ENCODE assay signal across 8 mouse cellular contexts in the genomic region with DNA sequence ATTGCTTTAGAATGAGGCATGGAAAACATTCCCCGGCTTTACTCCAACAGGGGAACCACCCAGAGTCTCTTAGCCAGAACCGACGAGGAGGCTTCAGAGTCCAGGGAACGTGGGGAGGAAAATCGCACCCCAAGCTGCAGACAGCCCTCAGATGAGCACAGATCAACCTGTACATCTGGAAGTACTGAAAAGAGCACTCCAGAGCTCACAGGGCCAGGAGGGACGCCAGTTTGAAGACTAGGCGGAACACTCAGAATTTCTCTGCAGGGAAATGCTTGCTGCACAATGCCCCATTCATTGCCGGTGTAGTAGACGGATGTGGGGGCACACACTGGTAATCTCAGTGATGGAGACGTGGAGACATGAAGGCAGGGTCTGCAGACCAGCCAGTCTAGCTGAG. TPM values are rescaled to one million over a fixed set of nuclear protein-coding genes. Genes with fewer than 3 reads are reported as not detected.
DNase-seq lines count a peak whose midpoint lies in the region; ATAC-seq and TF ChIP-seq lines count a peak whose summit lies in the region.

No protein-coding gene starts in this region.

- no peak for TF ChIP-seq CTCF in intestine, postnatal 0 days (IDR thresholded peaks at IDR 0.05; ENCODE audit: low read depth)

- peak overlapping the region; percentile 28 for H3K4me3 ChIP-seq in lung, embryonic 16.5 days (ENCODE audit: low read length)
- no peak overlapping the region for H3K4me3 ChIP-seq in intestine, postnatal 0 days (ENCODE audit: low read depth, low read length)
- H3K4me3 ChIP-seq in stomach, embryonic 14.5 days (ENCODE audit: low read depth, low read length): peak overlapping the region; percentile 13; the same call in 1 of the 2 replicates

- H3K27ac ChIP-seq in lung, embryonic 16.5 days (ENCODE audit: low read length): peak overlapping the region; percentile 61
- H3K27ac ChIP-seq in intestine, postnatal 0 days (ENCODE audit: low read depth, low read length): no peak overlapping the region
- peak overlapping the region; percentile 39; the same call in 1 of the 2 replicates for H3K27ac ChIP-seq in stomach, embryonic 14.5 days (ENCODE audit: low read length)

- ATAC-seq in lung, embryonic 16.5 days (ENCODE audit: low read depth): 0 out of 2 replicates have a peak, but pooled peaks have one; percentile 15
- no peak for ATAC-seq in intestine, postnatal 0 days
- no peak for ATAC-seq in stomach, embryonic 14.5 days (ENCODE audit: insufficient number of reproducible peaks, insufficient read depth, low FRiP score, low read depth)

- no peak for DNase-seq in lung, adult 18-20 months
- peak; percentile 46 for DNase-seq in forelimb bud, embryonic 11.5 days (ENCODE audit: low read depth, low spot score)
- no peak for DNase-seq in spleen, postnatal 4 days (ENCODE audit: low spot score in 2 of 2)
- no peak for DNase-seq in adipocyte (ENCODE audit: low spot score)
- no peak for DNase-seq in adrenal gland, adult (ENCODE audit: inconsistent age in 2 of 2, low spot score in 1 of 2)

- no peak overlapping the region for H3K9ac ChIP-seq in lung, embryonic 16.5 days (ENCODE audit: low read length)
- no peak overlapping the region for H3K9ac ChIP-seq in intestine, postnatal 0 days (ENCODE audit: low read depth, low read length)
- H3K9ac ChIP-seq in stomach, embryonic 14.5 days (replicated peaks; ENCODE audit: low read depth, low read length): no peak overlapping the region

- WGBS in lung, embryonic 16.5 days: 20% methylated on average over 10 of the region's 10 CpGs
- 38% methylated on average over 10 of the region's 10 CpGs for WGBS in intestine, postnatal 0 days
- 29% methylated on average over 10 of the region's 10 CpGs for WGBS in stomach, embryonic 14.5 days

- H3K9me3 ChIP-seq in lung, embryonic 16.5 days (ENCODE audit: control insufficient read depth, low read length): no peaks in the 10 kb centered on the region
- no peaks in the 10 kb centered on the region for H3K9me3 ChIP-seq in intestine, postnatal 0 days (ENCODE audit: control insufficient read depth)
- no peaks in the 10 kb centered on the region for H3K9me3 ChIP-seq in stomach, embryonic 14.5 days (ENCODE audit: control insufficient read depth, low read depth, low read length)

- H3K36me3 ChIP-seq in lung, embryonic 16.5 days (ENCODE audit: control insufficient read depth, insufficient read depth, low read length): peaks cover 2% of the 10 kb centered on the region
- H3K36me3 ChIP-seq in intestine, postnatal 0 days (ENCODE audit: control insufficient read depth, insufficient read depth): peaks cover 3% of the 10 kb centered on the region; the same call in 1 of the 2 replicates
- H3K36me3 ChIP-seq in stomach, embryonic 14.5 days (ENCODE audit: control insufficient read depth, insufficient read depth, low read length): no peaks in the 10 kb centered on the region; the same call in 1 of the 2 replicates

- H3K4me2 ChIP-seq in lung, embryonic 16.5 days (ENCODE audit: low read depth, low read length): peak overlapping the region; percentile 56
- peak overlapping the region; percentile 18 for H3K4me2 ChIP-seq in intestine, postnatal 0 days (replicated peaks; ENCODE audit: low read depth)
- H3K4me2 ChIP-seq in stomach, embryonic 14.5 days (replicated peaks; ENCODE audit: low read depth, low read length): peak overlapping the region; percentile 46

- H3K4me1 ChIP-seq in lung, embryonic 16.5 days (replicated peaks; ENCODE audit: control insufficient read depth, insufficient read depth, low read length): peaks cover 23% of the 10 kb centered on the region
- H3K4me1 ChIP-seq in intestine, postnatal 0 days (replicated peaks; ENCODE audit: control insufficient read depth, insufficient read depth, low read length): no peaks in the 10 kb centered on the region; the same call in 1 of the 2 replicates
- H3K4me1 ChIP-seq in stomach, embryonic 14.5 days (ENCODE audit: control insufficient read depth, insufficient read depth, low read length): peaks cover 17% of the 10 kb centered on the region; the same call in 1 of the 2 replicates

- no peaks in the 10 kb centered on the region for H3K27me3 ChIP-seq in lung, embryonic 16.5 days (ENCODE audit: control insufficient read depth, insufficient read depth, low read depth, low read length)
- no peaks in the 10 kb centered on the region for H3K27me3 ChIP-seq in intestine, postnatal 0 days (replicated peaks; ENCODE audit: control insufficient read depth, insufficient read depth, low read length)
- no peaks in the 10 kb centered on the region for H3K27me3 ChIP-seq in stomach, embryonic 14.5 days (ENCODE audit: control insufficient read depth, insufficient read depth, low read length)

RNA-seq across cellular contexts. Expression of gene Bcl2l14, which starts 43.9 kb away (rescaled TPM):
- polyA plus RNA-seq in lung, embryonic 16.5 days (2015; fragmentation: Nextera tagmentation; extraction: Ambion mirVana): 5.0 and 5.4 TPM in 2 replicates
- 2.0 and 2.7 TPM in 2 replicates for polyA plus RNA-seq in intestine, postnatal 0 days (2015; fragmentation: Nextera tagmentation; extraction: Ambion mirVana)
- 12.3 and 12.9 TPM in 2 replicates for polyA plus RNA-seq in stomach, embryonic 14.5 days (2014; fragmentation: Nextera tagmentation; extraction: Ambion mirVana)
